Mouse (Mus musculus) CH12.LX (cell line): ENCODE measurements around the gene Ankfn1. TPM values are rescaled to one million over a fixed set of nuclear protein-coding genes. Genes with fewer than 3 reads are reported as not detected.

Source experiments
- DNase-seq: peaks from one replicate; pipeline ENCODE4 v3.0.0-alpha.2; 2013; ENCODE audit errors: extremely low read depth
- H3K27ac ChIP-seq: 2 replicates; pipeline ENCODE4 v1.5.1; 2012; ENCODE audit warnings: low read depth, mild to moderate bottlenecking, control low read depth, moderate library complexity; ENCODE audit not compliant: insufficient read depth
- H3K27me3 ChIP-seq: replicated peaks from 2 replicates; pipeline ENCODE3; 2012; ENCODE audit warnings: inconsistent platforms
- H3K36me3 ChIP-seq, 2 experiments: replicated peaks in 1 of 2; 2 replicates each; pipeline versions ENCODE3 to v1.6.1; 2012; ENCODE audit warnings: inconsistent platforms in 1 of 2, low read length in 1 of 2, mild to moderate bottlenecking in 1 of 2, mixed read lengths in 1 of 2, moderate library complexity in 1 of 2; ENCODE audit not compliant: control insufficient read depth in 1 of 2, insufficient read depth in 1 of 2
- H3K4me1 ChIP-seq, 2 experiments: 2 replicates each; pipeline ENCODE4 v1.6.1; 2012; ENCODE audit warnings: inconsistent platforms in 1 of 2, moderate library complexity in 1 of 2; ENCODE audit not compliant: insufficient read depth in 2 of 2, control insufficient read depth in 1 of 2
- H3K4me2 ChIP-seq: 2 replicates; pipeline ENCODE4 v1.6.1; 2012; ENCODE audit warnings: low read depth, mild to moderate bottlenecking, control low read depth; ENCODE audit not compliant: poor library complexity, insufficient read depth, severe bottlenecking
- H3K4me3 ChIP-seq, 3 experiments: fragments of 150-350 bp in 1 of 3; sonication (generic) in 1 of 3; replicated peaks in 1 of 3; 2 replicates each; pipeline versions ENCODE3 to v1.5.1; 2011 to 2012; ENCODE audit warnings: low read depth in 2 of 3, low read length in 2 of 3, mild to moderate bottlenecking in 2 of 3, moderate library complexity in 2 of 3, control low read depth in 1 of 3, improper control_type of control experiment in 1 of 3, inconsistent platforms in 1 of 3, mixed read lengths in 1 of 3; ENCODE audit not compliant: poor library complexity in 1 of 3
- H3K79me2 ChIP-seq: replicated peaks from 2 replicates; pipeline ENCODE4 v1.6.1; 2012; ENCODE audit warnings: mild to moderate bottlenecking, moderate library complexity; ENCODE audit not compliant: control insufficient read depth, poor library complexity, insufficient read depth, severe bottlenecking; ENCODE audit errors: extremely low read depth
- H3K9ac ChIP-seq: 2 replicates; pipeline ENCODE4 v1.6.1; 2012; ENCODE audit warnings: low read depth, mild to moderate bottlenecking, control low read depth, moderate library complexity; ENCODE audit not compliant: insufficient read depth
- H3K9me3 ChIP-seq: replicated peaks from 2 replicates; pipeline ENCODE3; 2012; ENCODE audit warnings: low read length, inconsistent platforms, mixed read lengths
- BHLHE40 ChIP-seq: IDR thresholded peaks from 2 replicates; pipeline ENCODE4 v1.6.1; 2011; ENCODE audit warnings: mild to moderate bottlenecking, low read depth, low read length, improper control_type of control experiment
- CHD2 ChIP-seq: IDR thresholded peaks from 2 replicates; pipeline ENCODE4 v1.6.1; 2011; ENCODE audit warnings: low read length, improper control_type of control experiment
- E2F4 ChIP-seq: IDR thresholded peaks from 2 replicates; pipeline ENCODE4 v1.6.1; 2011; ENCODE audit warnings: low read depth, low read length, improper control_type of control experiment; ENCODE audit not compliant: insufficient replicate concordance
- ELF1 ChIP-seq: IDR thresholded peaks from 2 replicates; pipeline ENCODE4 v1.6.1; 2014; ENCODE audit warnings: low read depth, mild to moderate bottlenecking, inconsistent platforms, low read length, improper control_type of control experiment
- EP300 ChIP-seq: IDR thresholded peaks from 2 replicates; pipeline ENCODE4 v1.6.1; 2011; ENCODE audit warnings: low read length, improper control_type of control experiment
- ETS1 ChIP-seq: conservative IDR thresholded peaks from 2 replicates; pipeline ENCODE4 v1.6.1; 2012; ENCODE audit warnings: low read depth, mild to moderate bottlenecking, inconsistent platforms, low read length, improper control_type of control experiment, moderate library complexity
- HCFC1 ChIP-seq: IDR thresholded peaks from 2 replicates; pipeline ENCODE4 v1.6.1; 2012; ENCODE audit warnings: low read depth, mild to moderate bottlenecking, inconsistent platforms, low read length, improper control_type of control experiment
- IRF4 ChIP-seq: IDR thresholded peaks from 2 replicates; pipeline ENCODE4 v1.6.1; 2014; ENCODE audit warnings: low read depth, mild to moderate bottlenecking, inconsistent platforms, low read length, improper control_type of control experiment
- JUN ChIP-seq: IDR thresholded peaks from 2 replicates; pipeline ENCODE4 v1.6.1; 2011; ENCODE audit warnings: low read depth, mild to moderate bottlenecking, low read length, improper control_type of control experiment, moderate library complexity; ENCODE audit not compliant: insufficient read depth
- JUND ChIP-seq: conservative IDR thresholded peaks from 2 replicates; pipeline ENCODE4 v1.6.1; 2011; ENCODE audit warnings: low read depth, low read length, improper control_type of control experiment
- KAT2A ChIP-seq: IDR thresholded peaks from 2 replicates; pipeline ENCODE4 v1.6.1; 2012; ENCODE audit warnings: low read length, improper control_type of control experiment, inconsistent platforms; ENCODE audit not compliant: insufficient replicate concordance
- MAX ChIP-seq: IDR thresholded peaks from 2 replicates; pipeline ENCODE4 v1.6.1; 2011; ENCODE audit warnings: low read length, improper control_type of control experiment
- MAZ ChIP-seq: IDR thresholded peaks from 2 replicates; pipeline ENCODE4 v1.6.1; 2012; ENCODE audit warnings: low read depth, mild to moderate bottlenecking, inconsistent platforms, low read length, improper control_type of control experiment, moderate library complexity
- MXI1 ChIP-seq: IDR thresholded peaks from 2 replicates; pipeline ENCODE4 v1.6.1; 2011; ENCODE audit warnings: mild to moderate bottlenecking, low read depth, low read length, improper control_type of control experiment
- MYC ChIP-seq: IDR thresholded peaks from 2 replicates; pipeline ENCODE4 v1.6.1; 2011; ENCODE audit warnings: low read depth, mild to moderate bottlenecking, improper control_type of control experiment, low read length
- NELFE ChIP-seq: IDR thresholded peaks from 2 replicates; pipeline ENCODE4 v1.6.1; 2011; ENCODE audit warnings: low read depth, low read length, improper control_type of control experiment
- NRF1 ChIP-seq: IDR thresholded peaks from 2 replicates; pipeline ENCODE4 v1.6.1; 2014; ENCODE audit warnings: low read depth, mild to moderate bottlenecking, inconsistent platforms, low read length, improper control_type of control experiment, moderate library complexity
- PAX5 ChIP-seq: IDR thresholded peaks from 2 replicates; pipeline ENCODE4 v1.6.1; 2012; ENCODE audit warnings: low read length, inconsistent platforms, mixed read lengths
- POLR2A ChIP-seq: IDR thresholded peaks from 2 replicates; pipeline ENCODE4 v1.6.1; 2011; ENCODE audit warnings: low read depth, mild to moderate bottlenecking, improper control_type of control experiment, low read length
- POLR2AphosphoS2 ChIP-seq: IDR thresholded peaks from 2 replicates; pipeline ENCODE4 v1.6.1; 2011; ENCODE audit warnings: low read depth, low read length, improper control_type of control experiment
- RAD21 ChIP-seq: IDR thresholded peaks from 2 replicates; pipeline ENCODE4 v1.6.1; 2011; ENCODE audit warnings: low read depth, mild to moderate bottlenecking, low read length, improper control_type of control experiment, moderate library complexity
- SMC3 ChIP-seq: IDR thresholded peaks from 2 replicates; pipeline ENCODE4 v1.6.1; 2011; ENCODE audit warnings: low read depth, low read length, improper control_type of control experiment
- TCF12 ChIP-seq: IDR thresholded peaks from 2 replicates; pipeline ENCODE4 v1.6.1; 2014; ENCODE audit warnings: low read depth, mild to moderate bottlenecking, inconsistent platforms, low read length, improper control_type of control experiment
- USF1 ChIP-seq: IDR thresholded peaks from 2 replicates; pipeline ENCODE4 v1.6.1; 2014; ENCODE audit warnings: low read depth, mild to moderate bottlenecking, inconsistent platforms, low read length, improper control_type of control experiment
- ZC3H11A ChIP-seq: IDR thresholded peaks from 2 replicates; pipeline ENCODE4 v1.6.1; 2012; ENCODE audit warnings: low read depth, mild to moderate bottlenecking, inconsistent platforms, low read length, improper control_type of control experiment
- ZKSCAN1 ChIP-seq: IDR thresholded peaks from 2 replicates; pipeline ENCODE4 v1.6.1; 2012; ENCODE audit warnings: low read depth, inconsistent platforms, low read length, improper control_type of control experiment, borderline replicate concordance
- ZNF384 ChIP-seq: IDR thresholded peaks from 2 replicates; pipeline ENCODE4 v1.6.1; 2012; ENCODE audit warnings: low read depth, low read length, improper control_type of control experiment, inconsistent platforms
- dilution Hi-C: fragments of 300-500 bp; cut with MboI; formaldehyde crosslinking; loops from 2 replicates; pipeline ENCODE4 v1.14.3; 2020; ENCODE audit warnings: low sequenced_read_pairs; ENCODE audit not compliant: extremely low pct_unique_long_range_greater_than_20kb, extremely low pct_ligation_motif_present
- in situ Hi-C: fragments of 300-500 bp; cut with MboI; formaldehyde crosslinking; loops from 3 replicates; pipeline ENCODE4 v1.14.3; 2019; ENCODE audit warnings: low sequenced_read_pairs, low pct_ligation_motif_present, low pct_unique_long_range_greater_than_20kb, mixed read lengths
- polyA plus RNA-seq: library from polyadenylated mRNA; unstranded; fragments of >175 nt; gene quantifications from 2 replicates; pipeline ENCODE4 v1.2.1, GENCODE M21; 2012; ENCODE audit warnings: low read depth; ENCODE audit not compliant: insufficient read length
- total RNA-seq, 2 experiments: library from RNA; depleted of rRNA; stranded (reverse); fragments of 300-350 nt in 1 of 2; fragments of >200 nt in 1 of 2; gene quantifications; 2 replicates each; pipeline ENCODE4 v1.2.3; 2012 to 2014

The Ankfn1 gene
- total and polyA plus RNA-seq, 3 experiments: not detected

DNA sequence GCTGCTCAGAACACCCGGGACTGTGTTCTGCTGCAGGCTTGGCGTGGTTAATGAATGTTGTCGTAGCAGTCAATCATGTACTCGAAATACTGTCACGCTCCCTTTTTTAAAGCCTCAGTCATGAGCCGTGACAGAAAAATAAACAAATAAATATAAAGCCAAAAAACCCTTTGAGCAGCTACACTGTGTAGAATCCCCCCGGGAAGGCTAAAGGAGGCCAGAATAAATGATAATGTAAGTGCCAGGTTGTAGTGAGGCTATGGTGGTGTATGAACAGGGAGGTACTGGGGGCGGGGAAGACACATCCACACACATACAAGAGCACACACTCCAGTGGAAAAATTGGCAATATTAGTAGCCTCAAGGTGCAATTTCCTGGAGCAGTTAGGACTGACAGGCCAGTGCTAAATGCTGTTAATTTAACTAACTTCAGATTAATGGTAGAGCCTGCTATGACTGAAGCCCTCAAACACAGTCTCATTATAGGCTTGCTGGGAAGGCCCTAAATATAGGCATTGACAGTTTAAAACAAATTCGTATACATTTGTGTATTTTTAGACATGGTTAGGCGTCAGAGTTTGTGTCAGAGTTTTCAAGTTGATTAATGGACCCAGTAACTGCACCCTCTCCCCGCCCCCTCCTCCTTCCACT, 270.7 kb downstream of the Ankfn1 start:
- H3K27me3 ChIP-seq: peaks cover 16% of the 10 kb centered on the region
- H3K36me3 ChIP-seq: no peaks in the 10 kb centered on the region
- no peaks in the 10 kb centered on the region for H3K9me3 ChIP-seq
- H3K9ac ChIP-seq: no peak overlapping the region
- no peak for DNase-seq
- no peak overlapping the region for H3K4me2 ChIP-seq
- no peak overlapping the region for H3K4me3 ChIP-seq
- dilution Hi-C loops: no loop called here
- H3K4me1 ChIP-seq: no peaks in the 10 kb centered on the region
- H3K27ac ChIP-seq: no peak overlapping the region
- no peak for TF ChIP-seq ELF1
- TF ChIP-seq SMC3: no peak
- no peak for TF ChIP-seq IRF4
- TF ChIP-seq BHLHE40: no peak
- no peak for TF ChIP-seq JUND
- TF ChIP-seq MXI1: no peak
- TF ChIP-seq POLR2AphosphoS2: no peak
- no peak for TF ChIP-seq ZKSCAN1
- no peak for TF ChIP-seq ZNF384
- no peak for TF ChIP-seq CHD2
- TF ChIP-seq ZC3H11A: no peak
- TF ChIP-seq NRF1: no peak
- TF ChIP-seq NELFE: no peak
- no peak for TF ChIP-seq ETS1
- TF ChIP-seq KAT2A: no peak
- no peak for TF ChIP-seq HCFC1
- TF ChIP-seq JUN: no peak
- no peak for TF ChIP-seq MAX
- no peak for TF ChIP-seq MYC
- no peak for TF ChIP-seq PAX5
- in situ Hi-C loops: no loop called here
- H3K79me2 ChIP-seq: no peaks in the 10 kb centered on the region

DNA sequence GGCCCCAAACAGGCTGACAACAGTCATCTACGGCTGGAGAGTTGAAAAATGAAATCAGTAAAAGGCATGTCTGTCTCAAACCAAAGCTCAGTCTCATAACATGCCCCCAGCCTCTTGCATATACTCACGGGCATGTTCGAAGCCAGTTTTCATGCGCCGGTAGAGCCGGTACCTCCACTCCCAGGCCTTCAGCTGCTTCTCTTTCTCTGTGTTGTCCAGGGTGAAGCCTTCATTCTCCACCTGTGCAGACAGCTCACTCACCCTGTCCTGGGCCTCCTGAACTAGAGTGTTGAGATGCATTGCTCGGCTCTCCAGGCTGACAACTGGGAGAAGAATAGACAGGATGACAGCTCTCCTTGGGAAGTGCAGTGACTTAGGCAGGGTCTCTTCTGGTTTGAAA, 272.4 kb downstream of the Ankfn1 start:
- Histone ChIP-seq H3K9me3 (no peaks in the 10 kb centered on the region), H3K27ac (no peak overlapping the region), H3K4me1 (no peaks in the 10 kb centered on the region), H3K36me3 (no peaks in the 10 kb centered on the region), H3K27me3 (peaks cover 24% of the 10 kb centered on the region), H3K79me2 (no peaks in the 10 kb centered on the region), H3K9ac (no peak overlapping the region), H3K4me3 (no peak overlapping the region), H3K4me2 (no peak overlapping the region)
- in situ Hi-C loops: no loop called here
- dilution Hi-C loops: no loop called here
- no peak for DNase-seq
- TF ChIP-seq TCF12 (no peak), IRF4 (no peak), USF1 (no peak), E2F4 (no peak), MYC (no peak), MAZ (no peak), RAD21 (no peak), NRF1 (no peak), NELFE (no peak), POLR2A (no peak), ZC3H11A (no peak), ETS1 (no peak), BHLHE40 (no peak), MXI1 (no peak), ZKSCAN1 (no peak), ZNF384 (no peak), HCFC1 (no peak), EP300 (no peak)
